Mouse (Mus musculus) embryonic facial prominence, embryonic 11.5 days (tissue): ENCODE results near the gene D2hgdh. TPM values are rescaled to one million over a fixed set of nuclear protein-coding genes. Genes with fewer than 3 reads are reported as not detected.

ENCODE experiments used
- ATAC-seq: fragments of 200-750 bp; cut with Nextera tagmentation; replicated peaks from 2 replicates; pipeline ENCODE4 v1.8.0; 2017; ENCODE audit warnings: low read depth; ENCODE audit not compliant: insufficient number of reproducible peaks, low FRiP score, low TSS enrichment
- DNase-seq: peaks from one replicate; pipeline ENCODE4 v3.0.0-alpha.2; 2015; ENCODE audit warnings: low spot score
- H3K27ac ChIP-seq: fragments of 300-500 bp; sonication (generic); replicated peaks from 2 replicates; pipeline ENCODE4 v1.5.1; 2014; ENCODE audit warnings: mild to moderate bottlenecking, low read depth, low read length, control low read depth
- H3K27me3 ChIP-seq: fragments of 300-500 bp; sonication (generic); 2 replicates; pipeline ENCODE4 v1.6.1; 2014; ENCODE audit warnings: mild to moderate bottlenecking, low read length, moderate library complexity, mixed read lengths; ENCODE audit not compliant: control insufficient read depth, insufficient read depth
- H3K36me3 ChIP-seq: fragments of 300-500 bp; sonication (generic); replicated peaks from 2 replicates; pipeline ENCODE4 v1.6.1; 2014; ENCODE audit warnings: low read depth, mild to moderate bottlenecking, low read length, moderate library complexity, mixed read lengths; ENCODE audit not compliant: control insufficient read depth, insufficient read depth
- H3K4me1 ChIP-seq: fragments of 300-500 bp; sonication (generic); 2 replicates; pipeline ENCODE4 v1.6.1; 2014; ENCODE audit warnings: low read length, mixed read lengths; ENCODE audit not compliant: control insufficient read depth, insufficient read depth
- H3K4me2 ChIP-seq: fragments of 300-500 bp; sonication (generic); 2 replicates; pipeline ENCODE4 v1.6.1; 2014; ENCODE audit warnings: low read depth, mild to moderate bottlenecking, control low read depth, low read length, moderate library complexity
- H3K4me3 ChIP-seq: fragments of 300-500 bp; sonication (generic); 2 replicates; pipeline ENCODE4 v1.5.1; 2014; ENCODE audit warnings: low read depth, low read length, control low read depth
- H3K9ac ChIP-seq: fragments of 300-500 bp; sonication (generic); replicated peaks from 2 replicates; pipeline ENCODE4 v1.6.1; 2014; ENCODE audit warnings: mild to moderate bottlenecking, control low read depth, low read length
- H3K9me3 ChIP-seq: fragments of 300-500 bp; sonication (generic); replicated peaks from 2 replicates; pipeline ENCODE4 v1.6.1; 2016; ENCODE audit warnings: mild to moderate bottlenecking, low read length, inconsistent platforms, mixed read lengths; ENCODE audit not compliant: control insufficient read depth
- WGBS: fragments of 180-500 bp; shearing (Covaris S2); extraction: QIAGEN DNeasy Blood & Tissue Kit; methylation state at CpG from one replicate; pipeline ENCODE4 v1.1.7; 2014; 5-methylcytosine and 5-hydroxymethylcytosine counted together
- polyA plus RNA-seq: library from polyadenylated mRNA; unstranded; fragments of >200 nt; fragmentation: Nextera tagmentation; extraction: Ambion mirVana; gene quantifications from 2 replicates; pipeline ENCODE4 v1.2.1, GENCODE M21; 2014

D2hgdh gene
- polyA plus RNA-seq, 1 experiment from 2014 or later, result 8.4 TPM

DNA sequence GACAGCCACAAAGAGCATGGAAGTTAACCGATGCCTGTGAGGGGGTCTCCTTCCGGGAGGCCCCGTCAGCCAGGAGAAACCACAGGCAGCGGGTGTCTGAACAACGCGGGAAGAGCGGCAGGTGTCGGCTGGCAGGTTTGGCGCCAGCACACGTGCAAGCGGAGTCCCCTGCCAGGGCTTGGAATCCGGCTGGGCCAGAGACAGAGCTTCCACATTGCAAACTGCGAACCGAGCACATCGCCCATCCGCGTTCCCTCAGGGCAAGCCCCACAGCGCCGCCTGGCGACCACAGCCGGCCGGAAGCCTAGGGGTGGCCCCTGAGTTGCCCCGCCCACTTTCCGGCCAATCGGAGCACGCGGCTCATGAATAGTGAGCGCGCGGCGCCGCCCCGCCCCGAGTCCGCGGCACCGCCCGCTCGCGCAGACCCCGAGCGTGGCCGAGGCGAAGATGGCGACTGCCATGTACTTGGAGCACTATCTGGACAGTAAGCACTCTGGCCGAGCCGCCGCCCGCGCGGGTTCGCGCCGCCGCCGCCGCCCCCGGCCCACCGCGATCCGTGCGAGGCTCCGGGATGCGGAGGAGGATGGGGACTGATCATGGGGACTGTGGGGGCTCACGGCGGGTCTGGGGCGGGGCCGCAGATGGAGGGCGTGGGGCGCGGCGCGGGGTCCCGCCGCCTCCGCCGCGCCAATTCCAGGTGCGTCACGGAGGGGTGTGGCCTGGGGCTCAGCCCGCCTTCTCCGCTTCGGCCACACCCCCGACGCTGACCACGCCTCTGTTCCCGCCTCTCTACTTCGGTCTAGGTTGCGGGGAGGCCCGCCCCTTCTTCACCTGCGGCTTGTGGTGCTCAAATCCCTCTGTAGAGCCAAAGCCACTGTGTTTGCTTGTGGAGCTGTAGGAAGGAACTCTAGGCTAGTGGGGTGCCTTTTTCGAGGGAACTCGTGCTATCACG, 20.9 kb upstream of the D2hgdh start, which contains the start of gene Ing5:
Gene Ing5 (plus strand): TSS at position 410 of the 952 bp plus-strand sequence.
- ATAC-seq (peak; percentile 89), DNase-seq (peak; percentile 97)
- Histone ChIP-seq H3K27ac (peak within 1 kb of the TSS; percentile 93), H3K27me3 (no peaks in the 10 kb centered on the region), H3K36me3 (peaks cover under 1% of the 10 kb centered on the region; the same call in 1 of the 2 replicates), H3K4me2 (peak within 1 kb of the TSS; percentile 52), H3K9ac (peak within 1 kb of the TSS; percentile 88), H3K4me1 (peaks cover 3% of the 10 kb centered on the region; the same call in 1 of the 2 replicates), H3K4me3 (peak within 1 kb of the TSS; percentile 75), H3K9me3 (no peaks in the 10 kb centered on the region)
- under 1% methylated on average over 90 of the region's 94 CpGs for WGBS

DNA sequence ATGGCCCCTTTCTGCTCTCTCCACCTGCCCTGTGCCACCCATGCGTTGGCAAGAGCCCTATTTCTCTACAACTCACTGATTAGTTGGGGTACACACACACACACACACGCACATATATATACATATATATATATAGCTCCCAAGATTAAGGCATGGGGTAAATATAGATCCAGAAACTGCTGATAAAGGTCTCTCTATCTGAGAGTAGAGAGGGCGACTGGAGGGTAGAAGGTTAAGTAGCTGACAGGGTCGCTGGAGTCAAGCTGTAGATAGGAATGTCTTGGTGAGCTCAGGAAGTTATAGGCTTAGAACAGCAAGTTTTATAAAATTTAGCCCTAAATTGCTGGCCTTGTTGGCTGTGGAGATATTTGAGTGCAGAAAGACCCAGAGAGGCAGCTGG, 19.9 kb upstream of the D2hgdh start:
- Histone ChIP-seq H3K9me3 (no peaks in the 10 kb centered on the region), H3K9ac (no peak overlapping the region), H3K4me2 (peak overlapping the region; percentile 52), H3K4me3 (peak overlapping the region; percentile 75; the same call in 1 of the 2 replicates), H3K27ac (no peak overlapping the region), H3K27me3 (no peaks in the 10 kb centered on the region), H3K4me1 (peaks cover 3% of the 10 kb centered on the region; the same call in 1 of the 2 replicates), H3K36me3 (peaks cover 2% of the 10 kb centered on the region; the same call in 1 of the 2 replicates)
- WGBS, result 82% methylated on average over 4 of the region's 4 CpGs
- DNase-seq (no peak), ATAC-seq (no peak)

DNA sequence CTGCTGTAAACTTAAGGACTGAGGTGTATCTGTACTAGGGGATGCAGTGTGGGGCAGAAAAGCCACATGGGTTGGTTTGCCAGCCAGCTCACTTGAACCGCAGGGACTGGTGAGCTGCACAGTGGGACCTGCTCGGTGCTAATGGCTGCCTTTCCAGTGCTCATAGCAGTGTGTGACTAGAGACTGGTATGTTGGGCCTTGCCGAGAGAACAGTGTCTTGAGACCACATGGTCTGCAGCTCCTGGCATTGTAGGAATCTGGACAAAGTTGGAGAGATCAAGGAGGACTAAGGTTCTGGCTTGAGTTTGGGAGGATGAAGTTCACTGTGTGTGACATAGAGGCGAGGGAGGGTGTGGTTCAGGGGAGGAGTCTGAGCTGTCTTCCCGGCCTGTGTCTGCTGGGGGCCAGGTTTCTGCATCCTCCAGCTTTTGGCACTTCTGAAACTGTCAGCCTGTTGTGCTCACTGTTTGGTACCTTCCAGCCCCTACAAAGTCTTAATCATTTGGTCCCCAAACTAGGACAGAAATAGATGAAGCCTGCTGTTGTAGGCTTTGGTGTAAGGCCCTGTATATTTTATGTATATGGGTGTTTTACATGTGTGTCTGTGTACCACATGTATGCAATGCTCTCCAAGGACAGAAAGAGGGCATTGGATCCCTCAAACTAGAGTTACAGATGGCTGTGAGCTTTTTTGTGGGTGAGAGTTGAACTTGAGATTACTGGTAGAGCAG, 19.3 kb upstream of the D2hgdh start:
- Histone ChIP-seq H3K9ac (no peak overlapping the region), H3K36me3 (peaks cover 2% of the 10 kb centered on the region; the same call in 1 of the 2 replicates), H3K4me3 (no peak overlapping the region), H3K4me1 (peaks cover 3% of the 10 kb centered on the region; the same call in 1 of the 2 replicates), H3K27me3 (no peaks in the 10 kb centered on the region), H3K27ac (no peak overlapping the region), H3K4me2 (no peak overlapping the region), H3K9me3 (no peaks in the 10 kb centered on the region)
- WGBS, result 83% methylated on average over 5 of the region's 5 CpGs
- no peak for ATAC-seq
- no peak for DNase-seq

DNA sequence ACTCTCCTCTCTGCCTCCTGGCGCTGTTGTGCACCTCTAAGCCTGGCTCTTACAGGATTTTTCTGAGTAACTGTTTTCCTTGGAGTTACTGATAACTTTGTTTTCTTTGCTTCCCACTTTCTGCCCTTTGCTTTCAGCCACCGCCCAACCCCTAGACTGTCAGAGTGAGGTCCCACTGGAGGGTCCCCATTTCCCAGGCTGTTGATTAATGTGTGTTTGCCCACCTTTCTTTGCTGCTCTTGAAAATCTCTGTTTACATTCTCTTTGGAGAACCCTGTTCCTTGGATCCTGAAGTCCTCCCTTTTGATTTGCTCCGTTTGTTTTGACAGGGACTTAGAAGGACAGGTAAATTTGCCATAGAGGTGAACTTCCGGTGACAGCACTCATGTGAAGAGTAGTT, 15.8 kb upstream of the D2hgdh start:
- Histone ChIP-seq H3K27ac (no peak overlapping the region), H3K9me3 (no peaks in the 10 kb centered on the region), H3K36me3 (peaks cover 15% of the 10 kb centered on the region), H3K4me2 (no peak overlapping the region), H3K4me1 (peaks cover 3% of the 10 kb centered on the region; the same call in 1 of the 2 replicates), H3K27me3 (no peaks in the 10 kb centered on the region), H3K4me3 (no peak overlapping the region), H3K9ac (no peak overlapping the region)
- DNase-seq (no peak), ATAC-seq (no peak)
- WGBS, result 96% methylated on average over 4 of the region's 4 CpGs

DNA sequence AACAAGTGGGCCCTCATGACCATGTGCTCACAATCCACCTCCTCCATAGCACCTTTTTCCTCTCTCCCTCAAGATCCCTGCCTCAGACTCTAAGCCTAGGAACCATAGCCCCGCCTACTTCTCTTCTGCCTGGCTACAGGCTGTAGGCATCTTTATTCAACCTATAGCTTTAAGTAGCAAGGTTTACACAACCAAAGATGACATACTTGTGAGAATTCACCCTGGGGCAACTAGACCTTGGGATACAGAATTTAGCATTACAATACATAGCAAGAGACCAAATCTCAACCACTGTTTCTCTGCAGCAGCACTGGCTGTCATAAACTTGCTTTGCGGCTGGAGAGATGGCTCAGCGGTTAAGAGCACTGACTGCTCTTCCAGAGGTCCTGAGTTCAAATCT, 14.7 kb upstream of the D2hgdh start:
- Histone ChIP-seq H3K27ac (no peak overlapping the region), H3K27me3 (no peaks in the 10 kb centered on the region), H3K4me1 (no peaks in the 10 kb centered on the region), H3K4me2 (no peak overlapping the region), H3K36me3 (peaks cover 15% of the 10 kb centered on the region), H3K4me3 (no peak overlapping the region), H3K9ac (no peak overlapping the region), H3K9me3 (no peaks in the 10 kb centered on the region)
- ATAC-seq (no peak), DNase-seq (no peak)
- 89% methylated on average over 3 of the region's 3 CpGs for WGBS

DNA sequence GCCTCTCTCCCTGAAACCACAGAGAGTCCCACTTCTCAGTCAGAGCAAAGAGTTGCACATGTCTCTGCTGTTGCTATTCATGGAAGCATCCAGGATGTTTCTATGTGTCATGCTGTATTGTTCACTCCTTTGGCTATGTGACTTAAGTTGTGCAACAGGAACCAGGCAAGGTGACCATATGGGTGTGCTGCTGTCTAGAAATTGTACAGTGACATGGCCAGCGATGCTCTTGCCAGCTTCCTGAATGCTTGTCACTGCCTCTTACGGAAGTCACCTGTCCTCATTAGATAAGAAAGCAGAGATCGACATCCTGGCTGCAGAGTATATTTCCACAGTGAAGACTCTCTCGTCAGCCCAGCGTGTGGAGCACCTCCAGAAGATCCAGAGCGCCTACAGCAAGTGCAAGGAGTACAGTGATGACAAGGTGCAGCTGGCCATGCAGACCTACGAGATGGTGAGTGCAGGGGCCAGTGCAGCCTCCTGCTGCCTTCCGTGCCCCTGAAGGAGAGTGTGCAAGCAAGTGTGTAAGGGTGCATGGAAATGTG, 13.1 kb upstream of the D2hgdh start:
- no peaks in the 10 kb centered on the region for H3K9me3 ChIP-seq
- WGBS, result 90% methylated on average over 8 of the region's 8 CpGs

DNA sequence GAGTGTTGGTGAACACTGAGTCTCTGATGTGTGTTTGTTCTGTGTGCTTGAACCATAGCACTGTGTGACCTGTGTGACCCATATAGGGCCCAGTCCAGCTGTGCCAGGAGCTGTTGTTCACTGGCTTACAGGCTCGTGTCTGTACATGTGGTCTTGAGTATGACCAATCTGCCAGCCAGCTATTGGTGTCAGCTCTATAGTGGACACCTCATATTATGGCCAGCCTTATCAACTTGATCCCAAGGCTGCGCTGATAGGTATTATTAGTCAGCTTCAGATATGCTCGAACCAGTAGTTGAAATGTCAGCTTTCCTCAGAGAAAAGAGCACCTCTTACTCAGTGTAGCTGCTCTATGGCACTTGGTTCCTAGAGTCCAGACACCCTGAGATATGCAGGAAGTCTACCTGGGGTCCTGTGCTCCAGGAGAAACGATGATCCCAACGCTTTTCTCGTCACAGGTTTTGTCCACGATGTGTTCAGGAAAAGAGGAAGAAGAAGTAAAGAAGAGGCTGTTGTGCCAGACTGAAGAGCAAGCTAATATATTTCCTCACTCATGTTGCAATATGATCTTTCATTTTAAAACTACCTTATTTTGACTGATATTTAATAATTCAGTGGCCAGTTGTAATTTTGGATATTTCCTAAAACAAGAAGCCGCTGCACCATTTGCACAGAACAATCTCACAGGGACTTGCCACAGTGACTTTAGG, 6.7 kb upstream of the D2hgdh start:
- Histone ChIP-seq H3K4me3 (no peak overlapping the region), H3K4me1 (no peaks in the 10 kb centered on the region), H3K27ac (no peak overlapping the region), H3K9me3 (no peaks in the 10 kb centered on the region), H3K27me3 (no peaks in the 10 kb centered on the region), H3K4me2 (no peak overlapping the region), H3K36me3 (peaks cover 18% of the 10 kb centered on the region), H3K9ac (no peak overlapping the region)
- WGBS, result 90% methylated on average over 8 of the region's 8 CpGs
- no peak for ATAC-seq
- no peak for DNase-seq

More for the DNA sequence above, 13.1 kb upstream of the D2hgdh start:
- Histone ChIP-seq H3K4me3 (no peak overlapping the region), H3K36me3 (peaks cover 18% of the 10 kb centered on the region), H3K27me3 (no peaks in the 10 kb centered on the region), H3K9ac (no peak overlapping the region), H3K4me2 (no peak overlapping the region), H3K4me1 (no peaks in the 10 kb centered on the region), H3K27ac (no peak overlapping the region)
- DNase-seq, result no peak
- ATAC-seq, result no peak
